Mouse (Mus musculus) forebrain, postnatal 0 days (tissue): Measurements from ENCODE around the gene Sik1. TPM values are rescaled to one million over a fixed set of nuclear protein-coding genes. Genes with fewer than 3 reads are reported as not detected.

Experiments
- ATAC-seq: fragments of 200-750 bp; cut with Nextera tagmentation; 2 replicates; pipeline ENCODE4 v1.8.0; 2017; ENCODE audit warnings: mild to moderate bottlenecking, moderate library complexity
- DNase-seq: peaks from one replicate; pipeline ENCODE4 v3.0.0-alpha.2; 2015
- H3K27ac ChIP-seq: fragments of 300-500 bp; sonication (generic); 2 replicates; pipeline ENCODE4 v1.5.1; 2014; ENCODE audit warnings: low read depth, mild to moderate bottlenecking, antibody characterized with exemption, low read length, moderate library complexity, mixed read lengths
- H3K27me3 ChIP-seq: fragments of 300-500 bp; sonication (generic); 2 replicates; pipeline ENCODE4 v1.6.1; 2014; ENCODE audit warnings: mild to moderate bottlenecking, low read length, mixed read lengths; ENCODE audit not compliant: insufficient read depth
- H3K36me3 ChIP-seq: fragments of 300-500 bp; sonication (generic); 2 replicates; pipeline ENCODE4 v1.6.1; 2014; ENCODE audit warnings: mild to moderate bottlenecking, moderate library complexity; ENCODE audit not compliant: insufficient read depth
- H3K4me1 ChIP-seq: fragments of 300-500 bp; sonication (generic); 2 replicates; pipeline ENCODE4 v1.6.1; 2014; ENCODE audit warnings: antibody characterized with exemption; ENCODE audit not compliant: insufficient read depth
- H3K4me2 ChIP-seq: fragments of 300-500 bp; sonication (generic); 2 replicates; pipeline ENCODE4 v1.6.1; 2014; ENCODE audit warnings: low read depth, mild to moderate bottlenecking, moderate library complexity
- H3K4me3 ChIP-seq: fragments of 300-500 bp; sonication (generic); 2 replicates; pipeline ENCODE4 v1.5.1; 2014; ENCODE audit warnings: low read depth, low read length, mixed read lengths
- H3K9ac ChIP-seq: fragments of 300-500 bp; sonication (generic); 2 replicates; pipeline ENCODE4 v1.6.1; 2014; ENCODE audit warnings: mild to moderate bottlenecking
- H3K9me3 ChIP-seq: fragments of 300-500 bp; sonication (generic); 2 replicates; pipeline ENCODE4 v1.6.1; 2016; ENCODE audit warnings: low read length
- CTCF ChIP-seq: sonication (generic); IDR thresholded peaks from 2 replicates; pipeline ENCODE4 v1.5.1; 2016; ENCODE audit warnings: antibody characterized with exemption, control low read depth, low read depth
- WGBS: fragments of 180-500 bp; shearing (Covaris S2); extraction: QIAGEN DNeasy Blood & Tissue Kit; methylation state at CpG from one replicate; pipeline ENCODE4 v1.1.7; 2014; 5-methylcytosine and 5-hydroxymethylcytosine counted together
- polyA plus RNA-seq: library from polyadenylated mRNA; unstranded; fragments of >200 nt; fragmentation: Nextera tagmentation; extraction: Ambion mirVana; gene quantifications from 2 replicates; pipeline ENCODE4 v1.2.1, GENCODE M21; 2015
- total RNA-seq: library from RNA; depleted of rRNA; stranded (reverse); fragments of >200 nt; gene quantifications from 2 replicates; pipeline ENCODE4 v1.2.3, GENCODE M21; 2014

Gene Sik1
- total and polyA plus RNA-seq, 2 experiments from 2014 or later, result 18.6 to 42.2 TPM

GRCm38 (mm10) chr17:31831866-31832576 lies 23.6 kb downstream of the Sik1 start:
- no peak overlapping the region for H3K4me3 ChIP-seq
- H3K4me2 ChIP-seq, result no peak overlapping the region
- no peaks in the 10 kb centered on the region for H3K27me3 ChIP-seq
- no peaks in the 10 kb centered on the region for H3K9me3 ChIP-seq
- no peak overlapping the region for H3K27ac ChIP-seq
- no peak for TF ChIP-seq CTCF
- no peak overlapping the region for H3K9ac ChIP-seq
- ATAC-seq (no peak), DNase-seq (no peak)
- H3K4me1 ChIP-seq, result peaks cover 4% of the 10 kb centered on the region; the same call in 1 of the 2 replicates
- no peaks in the 10 kb centered on the region for H3K36me3 ChIP-seq
- 89% methylated on average over 14 of the region's 14 CpGs for WGBS

- H3K36me3 ChIP-seq, result no peaks in the 10 kb centered on the region
- H3K4me3 ChIP-seq, result no peak overlapping the region
- no peak for ATAC-seq
- peaks cover 4% of the 10 kb centered on the region; the same call in 1 of the 2 replicates for H3K4me1 ChIP-seq
- DNase-seq, result no peak
- H3K9me3 ChIP-seq, result no peaks in the 10 kb centered on the region
- no peak overlapping the region for H3K4me2 ChIP-seq
- H3K27ac ChIP-seq, result no peak overlapping the region
- H3K27me3 ChIP-seq, result no peaks in the 10 kb centered on the region
- no peak overlapping the region for H3K9ac ChIP-seq
- WGBS, result 84% methylated on average over 6 of the region's 6 CpGs
- no peak for TF ChIP-seq CTCF
Measured at GRCm38 (mm10) chr17:31831097-31831865, 24.3 kb downstream of the Sik1 start.

GRCm38 (mm10) chr17:31830506-31831075 lies 25.0 kb downstream of the Sik1 start:
- WGBS, result 87% methylated on average over 8 of the region's 8 CpGs
- Histone ChIP-seq H3K4me3 (no peak overlapping the region), H3K4me2 (no peak overlapping the region), H3K9ac (no peak overlapping the region), H3K9me3 (no peaks in the 10 kb centered on the region), H3K27ac (no peak overlapping the region), H3K36me3 (no peaks in the 10 kb centered on the region), H3K27me3 (no peaks in the 10 kb centered on the region), H3K4me1 (peaks cover 4% of the 10 kb centered on the region; the same call in 1 of the 2 replicates)
- TF ChIP-seq CTCF, result no peak
- no peak for DNase-seq
- no peak for ATAC-seq

GRCm38 (mm10) chr17:31828916-31829315 lies 26.7 kb downstream of the Sik1 start:
- no peaks in the 10 kb centered on the region for H3K27me3 ChIP-seq
- no peak for TF ChIP-seq CTCF
- no peak overlapping the region for H3K4me3 ChIP-seq
- H3K36me3 ChIP-seq, result no peaks in the 10 kb centered on the region
- ATAC-seq (no peak), DNase-seq (no peak)
- no peak overlapping the region for H3K27ac ChIP-seq
- 96% methylated on average over 5 of the region's 5 CpGs for WGBS
- no peaks in the 10 kb centered on the region for H3K9me3 ChIP-seq
- peaks cover 4% of the 10 kb centered on the region; the same call in 1 of the 2 replicates for H3K4me1 ChIP-seq
- H3K9ac ChIP-seq, result no peak overlapping the region
- H3K4me2 ChIP-seq, result no peak overlapping the region

GRCm38 (mm10) chr17:31828118-31828517 lies 27.5 kb downstream of the Sik1 start:
- no peaks in the 10 kb centered on the region for H3K36me3 ChIP-seq
- no peak overlapping the region for H3K4me3 ChIP-seq
- no peak overlapping the region for H3K9ac ChIP-seq
- H3K27ac ChIP-seq, result no peak overlapping the region
- H3K4me1 ChIP-seq, result peaks cover 4% of the 10 kb centered on the region; the same call in 1 of the 2 replicates
- DNase-seq (no peak), ATAC-seq (no peak)
- H3K4me2 ChIP-seq, result no peak overlapping the region
- 0 out of 2 replicates have a peak, but pooled peaks have one; percentile 10 for TF ChIP-seq CTCF
- no peaks in the 10 kb centered on the region for H3K9me3 ChIP-seq
- H3K27me3 ChIP-seq, result no peaks in the 10 kb centered on the region
- 78% methylated on average over 5 of the region's 5 CpGs for WGBS

GRCm38 (mm10) chr17:31827206-31827605 lies 28.4 kb downstream of the Sik1 start:
- Histone ChIP-seq H3K27me3 (no peaks in the 10 kb centered on the region), H3K9ac (no peak overlapping the region), H3K4me3 (no peak overlapping the region), H3K4me1 (peaks cover 4% of the 10 kb centered on the region; the same call in 1 of the 2 replicates), H3K36me3 (no peaks in the 10 kb centered on the region), H3K27ac (peak overlapping the region; percentile 40), H3K9me3 (no peaks in the 10 kb centered on the region), H3K4me2 (no peak overlapping the region)
- ATAC-seq (peak; percentile 81), DNase-seq (peak; percentile 79)
- no peak for TF ChIP-seq CTCF
- 29% methylated on average over 5 of the region's 5 CpGs for WGBS

GRCm38 (mm10) chr17:31826669-31827068 lies 28.9 kb downstream of the Sik1 start:
- TF ChIP-seq CTCF, result no peak
- Histone ChIP-seq H3K4me2 (no peak overlapping the region), H3K9me3 (no peaks in the 10 kb centered on the region), H3K27ac (no peak overlapping the region), H3K9ac (no peak overlapping the region), H3K36me3 (no peaks in the 10 kb centered on the region), H3K4me1 (peaks cover 4% of the 10 kb centered on the region; the same call in 1 of the 2 replicates), H3K27me3 (no peaks in the 10 kb centered on the region), H3K4me3 (no peak overlapping the region)
- WGBS, result 23% methylated on average over 6 of the region's 6 CpGs
- no peak for ATAC-seq
- no peak for DNase-seq
